Mouse (Mus musculus): ENCODE data around the gene Lhx5.

DNA sequence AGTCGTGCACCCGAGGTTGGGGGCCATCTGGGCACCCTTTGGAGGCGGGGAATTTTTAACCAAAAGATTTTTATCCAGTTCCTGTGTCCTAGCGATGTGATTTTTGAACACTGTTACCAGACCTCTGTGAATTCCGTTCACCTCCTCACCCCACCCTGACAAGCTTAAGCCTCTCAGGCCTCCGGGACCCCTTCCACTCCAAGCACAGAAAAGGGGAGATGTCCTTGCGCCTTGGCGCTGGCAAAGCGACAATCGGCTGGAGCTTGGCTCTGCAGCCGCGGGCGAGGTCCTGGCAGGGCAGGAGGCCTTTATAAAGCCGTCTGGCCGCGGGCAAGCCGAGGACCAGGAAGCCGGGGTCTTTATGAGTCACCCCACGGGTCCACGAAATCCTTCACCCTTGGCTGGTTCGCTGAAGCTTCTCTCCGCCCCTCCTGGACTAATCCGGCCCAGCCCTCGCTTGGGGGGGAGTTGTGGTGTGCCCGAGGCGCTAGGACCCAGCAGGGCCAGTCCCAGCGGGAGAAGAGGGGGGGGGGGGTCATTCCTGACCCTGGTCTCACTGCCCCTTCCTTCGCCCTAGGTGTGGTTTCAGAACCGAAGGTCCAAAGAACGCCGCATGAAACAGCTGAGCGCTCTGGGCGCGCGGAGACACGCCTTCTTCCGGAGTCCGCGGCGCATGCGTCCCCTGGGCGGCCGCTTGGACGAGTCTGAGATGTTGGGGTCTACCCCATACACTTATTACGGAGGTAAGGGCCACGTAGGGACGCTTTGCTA lies 4.4 kb downstream of the Lhx5 start:
- TF ChIP-seq CTCF (IDR thresholded peaks at IDR 0.05; ENCODE audit: extremely low read depth, insufficient read length, insufficient replicate concordance, low read depth, low read length) (no peak), POLR2A (IDR thresholded peaks at IDR 0.05; ENCODE audit: low read depth, low read length) (no peak)
